Mouse (Mus musculus) CH12.LX (cell line): ENCODE results near the gene Cmtm4. TPM values are rescaled to one million over a fixed set of nuclear protein-coding genes. Genes with fewer than 3 reads are reported as not detected.

Experiments used
- DNase-seq: peaks from one replicate; pipeline ENCODE4 v3.0.0-alpha.2; 2013; ENCODE audit errors: extremely low read depth
- H3K27ac ChIP-seq: 2 replicates; pipeline ENCODE4 v1.5.1; 2012; ENCODE audit warnings: low read depth, mild to moderate bottlenecking, control low read depth, moderate library complexity; ENCODE audit not compliant: insufficient read depth
- H3K27me3 ChIP-seq: replicated peaks from 2 replicates; pipeline ENCODE3; 2012; ENCODE audit warnings: inconsistent platforms
- H3K36me3 ChIP-seq, 2 experiments: replicated peaks in 1 of 2; 2 replicates each; pipeline versions ENCODE3 to v1.6.1; 2012; ENCODE audit warnings: inconsistent platforms in 1 of 2, low read length in 1 of 2, mild to moderate bottlenecking in 1 of 2, mixed read lengths in 1 of 2, moderate library complexity in 1 of 2; ENCODE audit not compliant: control insufficient read depth in 1 of 2, insufficient read depth in 1 of 2
- H3K4me1 ChIP-seq, 2 experiments: 2 replicates each; pipeline ENCODE4 v1.6.1; 2012; ENCODE audit warnings: inconsistent platforms in 1 of 2, moderate library complexity in 1 of 2; ENCODE audit not compliant: insufficient read depth in 2 of 2, control insufficient read depth in 1 of 2
- H3K4me2 ChIP-seq: 2 replicates; pipeline ENCODE4 v1.6.1; 2012; ENCODE audit warnings: low read depth, mild to moderate bottlenecking, control low read depth; ENCODE audit not compliant: poor library complexity, insufficient read depth, severe bottlenecking
- H3K4me3 ChIP-seq, 3 experiments: fragments of 150-350 bp in 1 of 3; sonication (generic) in 1 of 3; replicated peaks in 1 of 3; 2 replicates each; pipeline versions ENCODE3 to v1.5.1; 2011 to 2012; ENCODE audit warnings: low read depth in 2 of 3, low read length in 2 of 3, mild to moderate bottlenecking in 2 of 3, moderate library complexity in 2 of 3, control low read depth in 1 of 3, improper control_type of control experiment in 1 of 3, inconsistent platforms in 1 of 3, mixed read lengths in 1 of 3; ENCODE audit not compliant: poor library complexity in 1 of 3
- H3K79me2 ChIP-seq: replicated peaks from 2 replicates; pipeline ENCODE4 v1.6.1; 2012; ENCODE audit warnings: mild to moderate bottlenecking, moderate library complexity; ENCODE audit not compliant: control insufficient read depth, poor library complexity, insufficient read depth, severe bottlenecking; ENCODE audit errors: extremely low read depth
- H3K9ac ChIP-seq: 2 replicates; pipeline ENCODE4 v1.6.1; 2012; ENCODE audit warnings: low read depth, mild to moderate bottlenecking, control low read depth, moderate library complexity; ENCODE audit not compliant: insufficient read depth
- H3K9me3 ChIP-seq: replicated peaks from 2 replicates; pipeline ENCODE3; 2012; ENCODE audit warnings: low read length, inconsistent platforms, mixed read lengths
- BHLHE40 ChIP-seq: IDR thresholded peaks from 2 replicates; pipeline ENCODE4 v1.6.1; 2011; ENCODE audit warnings: mild to moderate bottlenecking, low read depth, low read length, improper control_type of control experiment
- CTCF ChIP-seq, 2 experiments: IDR thresholded peaks in 1 of 2; conservative IDR thresholded peaks in 1 of 2; 2 replicates each; pipeline ENCODE4 v1.5.1; 2011 to 2012; ENCODE audit warnings: low read depth in 2 of 2, low read length in 2 of 2, improper control_type of control experiment in 1 of 2, inconsistent platforms in 1 of 2, mild to moderate bottlenecking in 1 of 2, moderate library complexity in 1 of 2
- E2F4 ChIP-seq: IDR thresholded peaks from 2 replicates; pipeline ENCODE4 v1.6.1; 2011; ENCODE audit warnings: low read depth, low read length, improper control_type of control experiment; ENCODE audit not compliant: insufficient replicate concordance
- EP300 ChIP-seq: IDR thresholded peaks from 2 replicates; pipeline ENCODE4 v1.6.1; 2011; ENCODE audit warnings: low read length, improper control_type of control experiment
- GABPA ChIP-seq: IDR thresholded peaks from 2 replicates; pipeline ENCODE4 v1.6.1; 2012; ENCODE audit warnings: low read depth, low read length, improper control_type of control experiment, inconsistent platforms; ENCODE audit not compliant: insufficient replicate concordance
- IRF4 ChIP-seq: IDR thresholded peaks from 2 replicates; pipeline ENCODE4 v1.6.1; 2014; ENCODE audit warnings: low read depth, mild to moderate bottlenecking, inconsistent platforms, low read length, improper control_type of control experiment
- JUN ChIP-seq: IDR thresholded peaks from 2 replicates; pipeline ENCODE4 v1.6.1; 2011; ENCODE audit warnings: low read depth, mild to moderate bottlenecking, low read length, improper control_type of control experiment, moderate library complexity; ENCODE audit not compliant: insufficient read depth
- JUND ChIP-seq: conservative IDR thresholded peaks from 2 replicates; pipeline ENCODE4 v1.6.1; 2011; ENCODE audit warnings: low read depth, low read length, improper control_type of control experiment
- MAFK ChIP-seq: IDR thresholded peaks from 2 replicates; pipeline ENCODE4 v1.6.1; 2011; ENCODE audit warnings: low read length, improper control_type of control experiment; ENCODE audit not compliant: insufficient replicate concordance
- MAZ ChIP-seq: IDR thresholded peaks from 2 replicates; pipeline ENCODE4 v1.6.1; 2012; ENCODE audit warnings: low read depth, mild to moderate bottlenecking, inconsistent platforms, low read length, improper control_type of control experiment, moderate library complexity
- MYC ChIP-seq: IDR thresholded peaks from 2 replicates; pipeline ENCODE4 v1.6.1; 2011; ENCODE audit warnings: low read depth, mild to moderate bottlenecking, improper control_type of control experiment, low read length
- NRF1 ChIP-seq: IDR thresholded peaks from 2 replicates; pipeline ENCODE4 v1.6.1; 2014; ENCODE audit warnings: low read depth, mild to moderate bottlenecking, inconsistent platforms, low read length, improper control_type of control experiment, moderate library complexity
- PAX5 ChIP-seq: IDR thresholded peaks from 2 replicates; pipeline ENCODE4 v1.6.1; 2012; ENCODE audit warnings: low read length, inconsistent platforms, mixed read lengths
- RAD21 ChIP-seq: IDR thresholded peaks from 2 replicates; pipeline ENCODE4 v1.6.1; 2011; ENCODE audit warnings: low read depth, mild to moderate bottlenecking, low read length, improper control_type of control experiment, moderate library complexity
- TBP ChIP-seq: conservative IDR thresholded peaks from 2 replicates; pipeline ENCODE4 v1.6.1; 2011; ENCODE audit warnings: low read depth, low read length, improper control_type of control experiment
- TCF12 ChIP-seq: IDR thresholded peaks from 2 replicates; pipeline ENCODE4 v1.6.1; 2014; ENCODE audit warnings: low read depth, mild to moderate bottlenecking, inconsistent platforms, low read length, improper control_type of control experiment
- UBTF ChIP-seq: IDR thresholded peaks from 2 replicates; pipeline ENCODE4 v1.6.1; 2012; ENCODE audit warnings: low read depth, mild to moderate bottlenecking, inconsistent platforms, low read length, improper control_type of control experiment, moderate library complexity
- USF1 ChIP-seq: IDR thresholded peaks from 2 replicates; pipeline ENCODE4 v1.6.1; 2014; ENCODE audit warnings: low read depth, mild to moderate bottlenecking, inconsistent platforms, low read length, improper control_type of control experiment
- ZC3H11A ChIP-seq: IDR thresholded peaks from 2 replicates; pipeline ENCODE4 v1.6.1; 2012; ENCODE audit warnings: low read depth, mild to moderate bottlenecking, inconsistent platforms, low read length, improper control_type of control experiment
- ZNF384 ChIP-seq: IDR thresholded peaks from 2 replicates; pipeline ENCODE4 v1.6.1; 2012; ENCODE audit warnings: low read depth, low read length, improper control_type of control experiment, inconsistent platforms
- dilution Hi-C: fragments of 300-500 bp; cut with MboI; formaldehyde crosslinking; loops from 2 replicates; pipeline ENCODE4 v1.14.3; 2020; ENCODE audit warnings: low sequenced_read_pairs; ENCODE audit not compliant: extremely low pct_unique_long_range_greater_than_20kb, extremely low pct_ligation_motif_present
- in situ Hi-C: fragments of 300-500 bp; cut with MboI; formaldehyde crosslinking; loops from 3 replicates; pipeline ENCODE4 v1.14.3; 2019; ENCODE audit warnings: low sequenced_read_pairs, low pct_ligation_motif_present, low pct_unique_long_range_greater_than_20kb, mixed read lengths
- polyA plus RNA-seq: library from polyadenylated mRNA; unstranded; fragments of >175 nt; gene quantifications from 2 replicates; pipeline ENCODE4 v1.2.1, GENCODE M21; 2012; ENCODE audit warnings: low read depth; ENCODE audit not compliant: insufficient read length
- total RNA-seq, 2 experiments: library from RNA; depleted of rRNA; stranded (reverse); fragments of 300-350 nt in 1 of 2; fragments of >200 nt in 1 of 2; gene quantifications; 2 replicates each; pipeline ENCODE4 v1.2.3; 2012 to 2014

The Cmtm4 gene
- total and polyA plus RNA-seq, 3 experiments = 2.3 to 3.0 (median 2.6) TPM

- Histone ChIP-seq H3K4me3 (no peak overlapping the region), H3K27me3 (peaks cover 17% of the 10 kb centered on the region), H3K27ac (no peak overlapping the region), H3K79me2 (no peaks in the 10 kb centered on the region), H3K9ac (no peak overlapping the region), H3K9me3 (peaks cover 11% of the 10 kb centered on the region), H3K4me1 (peaks cover 0 to 11% of the 10 kb centered on the region in 2 experiments; a peak in 2 of 4 replicates), H3K4me2 (no peak overlapping the region), H3K36me3 (no peaks in the 10 kb centered on the region)
- peak; percentile 71 for TF ChIP-seq MAFK
- no peak for TF ChIP-seq EP300
- TF ChIP-seq TCF12 = no peak
- TF ChIP-seq UBTF = no peak
- dilution Hi-C loops = no loop called here
- in situ Hi-C loops = no loop called here
- no peak for DNase-seq
These were observed 2.5 kb downstream of the Cmtm4 start for GRCm38 (mm10) chr8:104393139-104393538.

GRCm38 (mm10) chr8:104390245-104390644 lies 5.4 kb downstream of the Cmtm4 start:
- dilution Hi-C loops = no loop called here
- peaks cover 2 to 25% of the 10 kb centered on the region in 2 experiments; a peak in 2 of 4 replicates for H3K4me1 ChIP-seq
- H3K4me2 ChIP-seq = no peak overlapping the region
- H3K79me2 ChIP-seq = no peaks in the 10 kb centered on the region
- no peak overlapping the region for H3K27ac ChIP-seq
- peaks cover 7% of the 10 kb centered on the region for H3K27me3 ChIP-seq
- H3K9ac ChIP-seq = no peak overlapping the region
- H3K36me3 ChIP-seq = no peaks in the 10 kb centered on the region
- TF ChIP-seq USF1 (no peak), IRF4 (no peak), E2F4 (no peak), BHLHE40 (no peak), MYC (no peak), MAFK (no peak), MAZ (no peak), PAX5 (no peak), NRF1 (no peak), EP300 (no peak), RAD21 (no peak), JUND (no peak), UBTF (no peak), CTCF (conservative IDR thresholded peaks at IDR 0.05 in 1 of 2, IDR thresholded peaks at IDR 0.05 in 1 of 2; ENCODE audit: low read depth in 2 of 2, low read length in 2 of 2) (no peak)
- no peak overlapping the region for H3K4me3 ChIP-seq
- in situ Hi-C loops = no loop called here
- no peak for DNase-seq
- H3K9me3 ChIP-seq = no peaks in the 10 kb centered on the region

GRCm38 (mm10) chr8:104387980-104388379 lies 7.6 kb downstream of the Cmtm4 start:
- H3K79me2 ChIP-seq = no peaks in the 10 kb centered on the region
- no peaks in the 10 kb centered on the region for H3K9me3 ChIP-seq
- no peaks in the 10 kb centered on the region for H3K36me3 ChIP-seq
- TF ChIP-seq ZC3H11A (no peak), E2F4 (no peak), JUN (no peak), UBTF (no peak), TBP (no peak), ZNF384 (no peak), GABPA (no peak), EP300 (no peak), MAFK (no peak), RAD21 (no peak)
- H3K9ac ChIP-seq = no peak overlapping the region
- no peak overlapping the region for H3K4me3 ChIP-seq
- H3K4me1 ChIP-seq = peaks cover 9 to 30% of the 10 kb centered on the region in 2 experiments; a peak in 3 of 4 replicates
- in situ Hi-C loops (no loop called here), dilution Hi-C loops (no loop called here)
- no peak for DNase-seq
- no peaks in the 10 kb centered on the region for H3K27me3 ChIP-seq
- no peak overlapping the region for H3K27ac ChIP-seq
- no peak overlapping the region for H3K4me2 ChIP-seq
